Mouse (Mus musculus) MEL (cell line): Measurements from ENCODE around the gene Gemin7. TPM values are rescaled to one million over a fixed set of nuclear protein-coding genes. Genes with fewer than 3 reads are reported as not detected.

Source experiments
- DNase-seq: peaks from one replicate; pipeline ENCODE4 v3.0.0; 2011; ENCODE audit warnings: low read depth, low spot score
- H3K27ac ChIP-seq: 2 replicates; pipeline ENCODE4 v1.5.1; 2012; ENCODE audit warnings: low read depth, mild to moderate bottlenecking, control low read depth, low read length, moderate library complexity; ENCODE audit not compliant: control insufficient read depth
- H3K27me3 ChIP-seq, 2 experiments: fragments of 150-350 bp in 1 of 2; sonication (generic) in 1 of 2; 2 replicates each; pipeline ENCODE4 v1.6.1; 2012; ENCODE audit warnings: low read length in 2 of 2, mild to moderate bottlenecking in 2 of 2, improper control_type of control experiment in 1 of 2, moderate library complexity in 1 of 2; ENCODE audit not compliant: insufficient read depth in 2 of 2, control insufficient read depth in 1 of 2
- H3K36me3 ChIP-seq, 2 experiments: 2 replicates each; pipeline ENCODE4 v1.6.1; 2012 to 2014; ENCODE audit warnings: low read length in 2 of 2, improper control_type of control experiment in 1 of 2, inconsistent platforms in 1 of 2, mild to moderate bottlenecking in 1 of 2; ENCODE audit not compliant: insufficient read depth in 2 of 2, control insufficient read depth in 1 of 2
- H3K4me1 ChIP-seq, 2 experiments: fragments of 150-350 bp in 1 of 2; sonication (generic) in 1 of 2; 2 replicates each; pipeline ENCODE4 v1.6.1; 2012; ENCODE audit warnings: low read length in 2 of 2, improper control_type of control experiment in 1 of 2, mild to moderate bottlenecking in 1 of 2; ENCODE audit not compliant: insufficient read depth in 2 of 2, control insufficient read depth in 1 of 2
- H3K4me3 ChIP-seq, 2 experiments: fragments of 150-350 bp in 1 of 2; sonication (generic) in 1 of 2; 2 replicates each; pipeline ENCODE4 v1.5.1; 2012; ENCODE audit warnings: low read depth in 2 of 2, low read length in 2 of 2, mild to moderate bottlenecking in 2 of 2, moderate library complexity in 2 of 2, control low read depth in 1 of 2, improper control_type of control experiment in 1 of 2; ENCODE audit not compliant: control insufficient read depth in 1 of 2, insufficient read depth in 1 of 2
- H3K79me2 ChIP-seq: 2 replicates; pipeline ENCODE4 v1.6.1; 2012; ENCODE audit warnings: mild to moderate bottlenecking, low read length, moderate library complexity; ENCODE audit not compliant: control insufficient read depth, poor library complexity, insufficient read depth
- H3K9ac ChIP-seq: 2 replicates; pipeline ENCODE4 v1.6.1; 2012; ENCODE audit warnings: low read depth, mild to moderate bottlenecking, control low read depth, low read length, moderate library complexity; ENCODE audit not compliant: control insufficient read depth, poor library complexity, severe bottlenecking
- H3K9me3 ChIP-seq: fragments of 150-350 bp; sonication (generic); replicated peaks from 2 replicates; pipeline ENCODE4 v1.6.1; 2012; ENCODE audit warnings: mild to moderate bottlenecking, low read length, improper control_type of control experiment, moderate library complexity; ENCODE audit not compliant: insufficient read depth
- BHLHE40 ChIP-seq: IDR thresholded peaks from 2 replicates; pipeline ENCODE4 v1.6.1; 2012; ENCODE audit warnings: low read depth, mild to moderate bottlenecking, inconsistent platforms, low read length, improper control_type of control experiment, borderline replicate concordance
- CTCF ChIP-seq, 3 experiments: IDR thresholded peaks in 2 of 3; conservative IDR thresholded peaks in 1 of 3; 2 replicates each; pipeline ENCODE4 v1.5.1; 2011 to 2012; ENCODE audit warnings: low read length in 3 of 3, low read depth in 2 of 3, mild to moderate bottlenecking in 2 of 3, improper control_type of control experiment in 1 of 3, inconsistent platforms in 1 of 3, mixed read lengths in 1 of 3, moderate library complexity in 1 of 3; ENCODE audit not compliant: control insufficient read depth in 1 of 3, insufficient read depth in 1 of 3, poor library complexity in 1 of 3, severe bottlenecking in 1 of 3
- E2F4 ChIP-seq: IDR thresholded peaks from 2 replicates; pipeline ENCODE4 v1.6.1; 2011; ENCODE audit warnings: low read depth, low read length, improper control_type of control experiment, borderline replicate concordance
- ELF1 ChIP-seq: IDR thresholded peaks from 2 replicates; pipeline ENCODE4 v1.6.1; 2014; ENCODE audit warnings: low read depth, mild to moderate bottlenecking, inconsistent platforms, low read length, improper control_type of control experiment, moderate library complexity
- EP300 ChIP-seq, 2 experiments: IDR thresholded peaks; 2 replicates each; pipeline ENCODE4 v1.6.1; 2011; ENCODE audit warnings: improper control_type of control experiment in 2 of 2, low read length in 2 of 2, low read depth in 1 of 2, mild to moderate bottlenecking in 1 of 2
- ETS1 ChIP-seq: IDR thresholded peaks from 2 replicates; pipeline ENCODE4 v1.6.1; 2012; ENCODE audit warnings: low read depth, mild to moderate bottlenecking, inconsistent platforms, low read length, improper control_type of control experiment, moderate library complexity
- GATA1 ChIP-seq: IDR thresholded peaks from 2 replicates; pipeline ENCODE4 v1.6.1; 2011; ENCODE audit warnings: low read depth, low read length, improper control_type of control experiment
- MAX ChIP-seq: IDR thresholded peaks from 2 replicates; pipeline ENCODE4 v1.6.1; 2011; ENCODE audit warnings: low read length, improper control_type of control experiment
- MYC ChIP-seq: IDR thresholded peaks from 2 replicates; pipeline ENCODE4 v1.6.1; 2011; ENCODE audit warnings: low read depth, mild to moderate bottlenecking, low read length, improper control_type of control experiment, moderate library complexity
- NRF1 ChIP-seq: IDR thresholded peaks from 2 replicates; pipeline ENCODE4 v1.6.1; 2014; ENCODE audit warnings: low read depth, mild to moderate bottlenecking, inconsistent platforms, low read length, improper control_type of control experiment, moderate library complexity; ENCODE audit not compliant: poor library complexity, insufficient read depth, severe bottlenecking
- RAD21 ChIP-seq: IDR thresholded peaks from 2 replicates; pipeline ENCODE4 v1.6.1; 2011; ENCODE audit warnings: mild to moderate bottlenecking, low read depth, low read length, improper control_type of control experiment
- RCOR1 ChIP-seq: IDR thresholded peaks from 2 replicates; pipeline ENCODE4 v1.6.1; 2012; ENCODE audit warnings: low read depth, mild to moderate bottlenecking, inconsistent platforms, low read length, improper control_type of control experiment
- SIN3A ChIP-seq: IDR thresholded peaks from 2 replicates; pipeline ENCODE4 v1.6.1; 2012; ENCODE audit warnings: low read length, improper control_type of control experiment, inconsistent platforms
- SMC3 ChIP-seq: IDR thresholded peaks from 2 replicates; pipeline ENCODE4 v1.6.1; 2011; ENCODE audit warnings: low read depth, low read length, improper control_type of control experiment
- TAL1 ChIP-seq: IDR thresholded peaks from 2 replicates; pipeline ENCODE4 v1.6.1; 2012; ENCODE audit warnings: mild to moderate bottlenecking, inconsistent platforms, low read length, moderate library complexity, mixed read lengths
- TCF12 ChIP-seq: IDR thresholded peaks from 2 replicates; pipeline ENCODE4 v1.6.1; 2014; ENCODE audit warnings: low read depth, mild to moderate bottlenecking, inconsistent platforms, low read length, improper control_type of control experiment, moderate library complexity
- USF1 ChIP-seq: IDR thresholded peaks from 2 replicates; pipeline ENCODE4 v1.6.1; 2014; ENCODE audit warnings: low read depth, mild to moderate bottlenecking, inconsistent platforms, low read length, improper control_type of control experiment, moderate library complexity
- USF2 ChIP-seq, 2 experiments: IDR thresholded peaks; 2 replicates each; pipeline ENCODE4 v1.6.1; 2011 to 2012; ENCODE audit warnings: improper control_type of control experiment in 2 of 2, low read length in 2 of 2, borderline replicate concordance in 1 of 2, inconsistent platforms in 1 of 2, low read depth in 1 of 2, mild to moderate bottlenecking in 1 of 2; ENCODE audit not compliant: insufficient read depth in 1 of 2
- ZC3H11A ChIP-seq: IDR thresholded peaks from 2 replicates; pipeline ENCODE4 v1.6.1; 2012; ENCODE audit warnings: low read depth, mild to moderate bottlenecking, inconsistent platforms, low read length, improper control_type of control experiment
- ZMIZ1 ChIP-seq: IDR thresholded peaks from 2 replicates; pipeline ENCODE4 v1.6.1; 2012; ENCODE audit warnings: low read depth, mild to moderate bottlenecking, inconsistent platforms, low read length, improper control_type of control experiment, moderate library complexity
- polyA plus RNA-seq, 2 experiments: library from polyadenylated mRNA; stranded (reverse) in 1 of 2; unstranded in 1 of 2; fragments of >175 nt in 1 of 2; fragments of >200 nt in 1 of 2; gene quantifications; 2 replicates each; pipeline versions ENCODE4 v1.2.1 to v1.2.4; 2012; ENCODE audit warnings: low replicate concordance in 2 of 2, low read depth in 1 of 2; ENCODE audit not compliant: insufficient read length in 2 of 2, insufficient read depth in 1 of 2, missing spikeins in 1 of 2
- total RNA-seq: library from RNA; depleted of rRNA; stranded (reverse); fragments of 300-350 nt; gene quantifications from 2 replicates; pipeline ENCODE4 v1.2.3, GENCODE M21; 2012

Gene Gemin7
- total and polyA plus RNA-seq, 3 experiments: 58.0 to 78.7 TPM; not detected in 1

- Histone ChIP-seq H3K36me3 (peaks cover 2 to 3% of the 10 kb centered on the region in 2 experiments; a peak in 2 of 4 replicates), H3K4me1 (peaks cover 0 to 8% of the 10 kb centered on the region in 2 experiments; a peak in 2 of 4 replicates), H3K79me2 (no peaks in the 10 kb centered on the region), H3K27ac (no peak overlapping the region), H3K27me3 (no peaks in the 10 kb centered on the region), H3K9ac (no peak overlapping the region), H3K9me3 (no peaks in the 10 kb centered on the region), H3K4me3 (no peak overlapping the region)
- TF ChIP-seq USF2 (IDR thresholded peaks at IDR 0.05; ENCODE audit: borderline replicate concordance in 1 of 2, insufficient read depth in 1 of 2, low read depth in 1 of 2, low read length in 2 of 2): no peak
- TF ChIP-seq GATA1: peak; percentile 82
- peak; percentile 82 for TF ChIP-seq ETS1
- peak; percentile 77 for TF ChIP-seq TAL1
- peak; percentile 82 for TF ChIP-seq TCF12
- TF ChIP-seq RCOR1: peak; percentile 71
- TF ChIP-seq ELF1: no peak
- TF ChIP-seq E2F4: no peak
- TF ChIP-seq MYC: no peak
- TF ChIP-seq EP300 (IDR thresholded peaks at IDR 0.05; ENCODE audit: low read depth in 1 of 2, low read length in 2 of 2): peak; percentile 56 to 72
- TF ChIP-seq SIN3A: peak; percentile 50
- DNase-seq: peak; percentile 55
Observed at GRCm38 (mm10) chr7:19593061-19593730, 15.8 kb upstream of the Gemin7 start.

GRCm38 (mm10) chr7:19589917-19590316, 12.5 kb upstream of the Gemin7 start:
- Histone ChIP-seq H3K36me3 (peaks cover 3 to 4% of the 10 kb centered on the region in 2 experiments; a peak in 3 of 4 replicates), H3K79me2 (no peaks in the 10 kb centered on the region), H3K9me3 (no peaks in the 10 kb centered on the region), H3K4me3 (no peak overlapping the region), H3K27ac (no peak overlapping the region), H3K27me3 (no peaks in the 10 kb centered on the region), H3K4me1 (peaks cover 0 to 8% of the 10 kb centered on the region in 2 experiments; a peak in 2 of 4 replicates), H3K9ac (no peak overlapping the region)
- peak; percentile 87 for DNase-seq
- TF ChIP-seq RAD21 (peak; percentile 63), MAX (no peak), BHLHE40 (no peak), ZC3H11A (peak; percentile 26), ZMIZ1 (0 out of 2 replicates have a peak, but pooled peaks have one; percentile 19), USF1 (no peak), CTCF (IDR thresholded peaks at IDR 0.05 in 2 of 3, conservative IDR thresholded peaks at IDR 0.05 in 1 of 3; ENCODE audit: control insufficient read depth in 1 of 3, insufficient read depth in 1 of 3, low read depth in 2 of 3, low read length in 3 of 3, poor library complexity in 1 of 3, severe bottlenecking in 1 of 3) (peak; percentile 80 to 95 (median 91)), NRF1 (no peak), TAL1 (no peak), SMC3 (peak; percentile 58), TCF12 (no peak)
